Mouse (Mus musculus) left cerebral cortex, postnatal 25 days (tissue): Measurements from ENCODE around the gene Pars2. TPM values are rescaled to one million over a fixed set of nuclear protein-coding genes. Genes with fewer than 3 reads are reported as not detected.
A peak's percentile ranks its signal among the peaks of the same experiment; 100 is the strongest.

Experiments used
- DNase-seq, 2 experiments: peaks; one replicate each; pipeline ENCODE4 v3.0.0; 2022; ENCODE audit warnings: low spot score in 2 of 2, mixed read lengths in 1 of 2
- intact Hi-C: fragments of 180-260 bp; cut with DNase I; formaldehyde crosslinking; loops from one replicate; pipeline ENCODE4 v1.15.1; 2025
- total RNA-seq, 2 experiments: library from RNA; stranded (reverse); gene quantifications; 2 replicates each; pipeline ENCODE4 v1.2.3; 2021

Gene Pars2
- 1 to 10 TPM; 6.3 to 7.1 TPM for total RNA-seq

GRCm38 (mm10) chr4:106650833-106651527 lies at the start of gene Pars2:
TSS of gene Pars2 (plus strand) at chr4:106651069.
- intact Hi-C loops: loop anchor here (2.0 kb wide), 1 partner anchor 28 kb away; the partner anchor contains the start of gene Ttc4
- DNase-seq: peak; percentile 96 to 99

- intact Hi-C loops: no loop called here
Measured at GRCm38 (mm10) chr4:106606639-106607554, 44.0 kb upstream of the Pars2 start.

GRCm38 (mm10) chr4:106607905-106608304 lies 43.0 kb upstream of the Pars2 start:
- intact Hi-C loops: no loop called here
- DNase-seq: no peak

More at GRCm38 (mm10) chr4:106606639-106607554, 44.0 kb upstream of the Pars2 start:
- DNase-seq: no peak

- intact Hi-C loops: loop anchor here (5.0 kb wide), 1 partner anchor 549 kb away; no protein-coding TSS in a partner anchor
- no peak for DNase-seq
Measured at GRCm38 (mm10) chr4:106613105-106613504, 37.8 kb upstream of the Pars2 start.

DNA sequence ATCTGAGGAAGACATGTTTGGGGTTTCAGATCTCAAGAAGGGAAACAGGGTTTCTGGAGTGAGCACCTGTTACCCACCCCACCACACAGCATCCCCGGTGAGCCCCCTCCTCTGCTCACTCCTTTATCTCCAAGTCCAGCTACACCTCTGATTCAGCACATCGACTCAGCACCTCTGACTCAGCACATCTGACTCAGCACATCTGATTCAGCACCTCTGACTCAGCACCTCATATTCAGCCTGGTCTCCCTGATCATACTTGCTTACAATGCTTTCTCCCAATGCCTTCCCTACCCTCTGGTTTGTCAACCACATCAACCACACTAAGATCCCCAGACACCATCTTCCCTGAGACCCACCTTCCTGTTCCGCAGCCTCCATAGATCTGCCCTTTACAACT lies 37.3 kb upstream of the Pars2 start:
- DNase-seq: peak in 1 of 2 experiments; percentile 60
- intact Hi-C loops: loop anchor here (5.0 kb wide), 1 partner anchor 549 kb away; no protein-coding TSS in a partner anchor

DNA sequence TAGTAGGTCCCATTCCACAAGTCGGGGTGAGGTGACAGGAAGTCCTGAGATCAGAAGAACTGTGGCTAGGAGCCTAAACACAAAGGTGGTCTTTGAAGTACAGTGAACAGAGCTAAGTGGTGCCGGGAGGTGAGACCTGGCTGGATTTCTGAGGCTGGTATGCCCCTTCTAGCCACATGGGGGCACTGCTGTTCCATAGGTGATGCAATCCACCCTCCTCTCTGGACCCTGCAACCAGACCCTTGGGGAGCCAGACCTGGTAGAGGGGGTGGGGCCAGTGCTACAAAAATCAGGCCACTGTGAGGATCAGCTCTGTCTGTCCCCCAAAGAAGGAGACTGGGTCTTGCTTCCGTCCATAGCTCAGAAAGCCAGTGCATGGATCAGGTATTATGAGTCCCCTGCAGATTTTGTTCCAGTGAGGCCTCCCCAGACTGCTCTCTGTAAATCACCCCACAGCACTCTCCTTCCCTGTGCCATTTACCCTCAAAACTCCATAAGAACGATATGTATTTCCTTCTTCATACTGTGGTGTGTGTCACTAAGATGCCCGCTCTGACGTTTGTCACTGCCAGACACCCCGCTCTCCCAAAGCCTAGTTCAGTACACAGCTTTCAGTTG lies 36.6 kb upstream of the Pars2 start:
- DNase-seq: peak; percentile 73 to 75
- intact Hi-C loops: loop anchor here (1.0 to 5.0 kb wide), 2 partner anchors 94 to 548 kb away; no protein-coding TSS in a partner anchor

- DNase-seq: no peak
- intact Hi-C loops: loop anchor here (1.0 to 5.0 kb wide), 2 partner anchors 93 to 547 kb away; no protein-coding TSS in a partner anchor
Measured at GRCm38 (mm10) chr4:106614881-106615280, 36.0 kb upstream of the Pars2 start.

DNA sequence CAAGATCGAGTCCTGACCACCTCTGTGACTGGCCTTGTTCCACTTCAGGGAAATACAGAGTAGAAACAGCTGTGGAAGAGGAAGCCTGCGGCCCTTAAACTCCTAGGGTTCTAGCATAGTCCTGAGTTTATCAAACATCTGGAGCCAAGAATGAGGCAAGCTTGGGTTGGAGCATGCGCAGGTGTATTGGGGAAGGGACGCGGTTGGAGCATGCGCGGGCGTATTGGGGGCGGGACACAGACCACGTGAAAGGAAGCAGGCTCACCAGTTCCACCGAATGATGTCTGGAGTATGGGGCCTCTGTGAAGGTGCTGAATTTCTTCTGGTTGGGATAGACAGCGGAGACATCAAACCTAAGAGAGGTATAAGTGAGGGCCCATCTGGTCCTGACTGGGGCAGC lies 35.2 kb upstream of the Pars2 start:
- intact Hi-C loops: no loop called here

DNA sequence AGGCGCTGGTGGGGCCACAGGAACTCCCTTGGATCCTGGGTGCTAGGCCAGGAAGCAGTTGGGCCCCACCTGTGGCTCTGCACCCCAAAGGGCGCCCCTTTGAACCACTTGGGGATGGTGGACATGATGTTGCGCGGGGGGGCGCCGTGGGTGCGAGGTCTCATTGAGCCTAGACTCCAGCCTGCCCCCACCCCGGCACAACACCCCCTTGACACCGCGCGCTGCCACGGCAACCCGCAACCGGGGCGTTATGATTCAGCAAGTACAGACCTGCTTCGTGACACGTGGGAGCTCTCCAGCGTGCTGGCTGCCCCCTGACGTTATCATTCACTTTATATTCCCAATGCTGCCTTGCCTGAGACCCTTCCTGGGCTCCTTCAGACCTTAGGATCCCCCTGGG lies 33.8 kb upstream of the Pars2 start, which contains the start of gene Lexm:
Lexm (minus strand) TSS at position 186 of the 400 bp plus-strand sequence.
- intact Hi-C loops: no loop called here
- peak in 1 of 2 experiments; percentile 51 for DNase-seq

More for the DNA sequence above, 35.2 kb upstream of the Pars2 start:
- DNase-seq: no peak

DNA sequence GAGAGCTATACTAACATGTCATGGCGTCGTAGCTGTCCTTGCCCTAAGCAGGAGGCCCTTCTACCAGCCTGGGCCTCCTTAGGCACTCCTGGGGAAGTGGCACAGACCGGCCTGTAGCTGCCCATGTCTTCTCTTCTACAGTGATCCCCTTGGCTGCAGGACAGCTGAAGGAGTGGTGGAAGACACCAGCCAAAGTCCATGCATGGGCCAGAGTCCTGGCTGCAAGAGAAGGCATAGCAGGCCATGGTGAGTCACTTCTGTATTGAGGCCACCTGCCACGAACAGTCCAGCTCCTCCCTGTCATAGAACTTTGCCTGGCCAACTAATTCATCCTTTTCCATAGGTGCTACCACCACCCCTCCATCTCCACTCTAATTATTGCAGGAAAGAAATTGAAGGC lies 32.0 kb upstream of the Pars2 start:
- DNase-seq: no peak
- intact Hi-C loops: no loop called here

DNA sequence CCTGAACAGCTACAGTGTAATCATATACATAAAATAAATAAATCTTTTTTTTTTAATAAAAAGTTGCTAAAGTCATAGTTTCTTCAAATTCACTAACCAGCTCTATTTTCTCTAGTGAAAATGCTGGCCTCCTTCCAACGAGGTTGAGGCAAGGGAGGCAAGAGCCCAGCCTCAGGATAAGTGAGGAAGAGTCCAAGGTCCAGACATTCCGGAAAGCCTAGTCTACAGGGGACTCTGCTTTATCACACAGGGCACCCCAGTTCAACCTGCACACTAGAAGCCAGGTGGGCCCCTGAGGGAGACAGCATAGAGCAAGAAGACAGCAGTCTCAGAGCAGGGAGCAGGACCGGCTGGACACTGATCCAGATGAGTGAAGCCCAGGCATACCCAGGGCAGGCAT lies 29.4 kb upstream of the Pars2 start:
- intact Hi-C loops: no loop called here

GRCm38 (mm10) chr4:106622030-106622493 lies 28.8 kb upstream of the Pars2 start, which contains the start of gene Ttc22:
TSS of gene Ttc22 (plus strand) at chr4:106622432.
- DNase-seq: no peak
- intact Hi-C loops: no loop called here

More for the DNA sequence above, 29.4 kb upstream of the Pars2 start:
- DNase-seq: no peak

DNA sequence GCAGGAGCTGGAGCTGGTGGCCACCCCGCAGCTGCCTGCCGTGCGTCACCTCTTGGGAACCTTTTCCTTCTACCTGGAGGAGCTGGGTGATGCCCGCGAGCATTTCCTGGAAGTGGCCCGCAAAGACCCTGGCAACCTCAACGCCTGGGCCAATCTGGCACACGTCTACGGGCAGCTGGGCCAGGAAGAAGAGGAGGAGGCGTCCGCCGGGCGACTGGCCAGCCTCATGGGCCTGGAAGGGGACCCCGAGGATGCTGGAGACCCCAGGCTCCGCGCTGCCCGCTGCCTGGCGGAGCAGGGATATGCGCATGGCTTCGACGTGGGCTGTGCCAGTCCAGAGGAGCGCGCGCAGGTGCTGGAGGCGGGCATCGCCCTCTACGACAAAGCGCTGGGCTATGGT lies 28.2 kb upstream of the Pars2 start:
- intact Hi-C loops: no loop called here
- DNase-seq: no peak

DNA sequence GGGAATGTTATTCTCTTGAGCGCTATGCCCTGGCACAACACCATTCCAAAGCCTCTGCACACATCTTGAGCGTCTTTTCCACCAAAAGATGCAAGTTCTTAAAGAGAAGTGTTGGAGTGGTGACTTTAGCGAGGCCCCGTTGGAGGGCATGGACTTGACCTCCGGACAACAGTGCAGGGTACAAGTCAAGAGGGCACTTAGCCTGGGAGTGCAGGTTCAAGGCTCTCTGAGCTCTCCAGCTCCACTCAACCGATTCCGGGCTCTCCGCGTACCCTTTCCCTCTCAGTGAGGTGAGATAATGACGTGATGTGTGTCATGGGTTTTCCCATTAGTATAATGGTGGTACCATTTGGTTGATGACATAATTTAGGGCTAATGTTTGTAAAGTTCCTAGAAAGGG lies 26.6 kb upstream of the Pars2 start:
- intact Hi-C loops: no loop called here
- DNase-seq: no peak

DNA sequence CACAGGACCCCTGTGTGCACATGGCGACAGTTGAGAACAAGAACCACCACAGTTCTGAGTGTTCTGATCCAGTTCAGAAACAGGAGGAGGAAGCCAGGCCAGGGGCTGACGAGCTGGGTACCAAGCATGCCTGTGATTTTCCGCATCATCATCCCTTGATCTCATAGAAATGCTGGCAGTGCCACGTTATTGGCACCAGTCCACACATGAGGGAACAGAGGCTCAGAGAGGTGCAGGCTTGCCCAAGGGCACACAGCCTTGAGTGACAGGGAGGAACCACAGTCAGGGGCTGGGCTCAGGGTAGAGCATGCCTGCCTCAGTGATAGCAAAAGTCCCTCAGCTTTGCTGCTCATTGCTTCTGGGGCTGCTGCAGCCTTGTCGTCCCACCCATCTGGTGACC lies 23.1 kb upstream of the Pars2 start:
- intact Hi-C loops: loop anchor here (5.0 kb wide), 1 partner anchor 209 kb away; no protein-coding TSS in a partner anchor
- no peak for DNase-seq

DNA sequence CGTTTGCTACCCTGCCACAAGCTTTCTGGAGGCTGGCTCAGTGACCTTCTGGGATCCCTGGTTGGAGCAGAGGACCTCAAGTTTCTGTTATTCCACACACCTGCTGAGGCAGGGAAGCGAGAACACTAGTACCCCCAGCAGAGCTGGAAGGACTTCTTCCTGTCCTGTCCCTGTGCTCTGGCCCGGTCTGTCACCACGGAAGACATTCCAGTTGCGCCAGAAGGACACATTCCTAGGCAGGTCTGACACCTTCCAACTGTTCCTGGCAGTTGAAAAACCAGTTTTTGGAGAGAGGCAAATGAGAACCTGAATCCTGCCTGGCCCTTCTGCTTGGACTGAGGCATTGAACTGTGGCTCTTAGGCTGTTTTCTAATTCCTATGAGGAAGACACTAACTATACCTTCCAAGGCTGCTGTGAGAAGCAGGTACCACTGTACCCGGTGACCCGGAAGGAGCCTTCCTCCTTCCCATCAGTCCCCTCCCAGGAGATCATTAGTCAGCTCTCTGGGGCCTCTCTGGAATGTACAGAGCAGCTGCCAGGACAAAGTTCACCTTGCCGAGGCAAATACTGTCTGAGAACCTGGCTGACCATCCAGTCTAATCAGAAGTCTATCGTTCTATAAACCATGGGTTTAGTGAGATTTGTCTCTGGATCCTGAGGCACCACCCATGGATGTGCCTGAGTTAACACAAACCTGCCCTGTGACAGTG lies 22.1 kb upstream of the Pars2 start:
- intact Hi-C loops: loop anchor here (5.0 kb wide), 1 partner anchor 208 kb away; no protein-coding TSS in a partner anchor

DNA sequence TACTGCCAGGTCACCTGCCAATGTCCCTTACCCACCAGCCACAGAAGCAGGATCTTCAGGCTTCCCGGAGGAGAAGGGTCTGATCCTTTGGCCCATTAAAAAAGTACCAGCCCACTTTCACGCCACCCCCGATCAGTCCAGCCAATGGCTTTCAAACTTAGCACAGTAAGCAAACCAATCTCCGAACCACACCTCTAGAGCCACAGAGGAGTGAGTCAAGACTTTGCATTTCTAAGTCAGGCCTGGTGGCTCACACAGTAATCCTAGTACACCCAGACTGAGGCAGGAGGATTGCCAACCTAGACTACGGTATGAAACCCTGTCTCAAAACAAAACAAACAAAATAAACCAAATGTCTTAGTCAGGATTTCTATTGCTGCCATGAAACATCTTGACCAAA lies 21.5 kb upstream of the Pars2 start:
- DNase-seq: no peak
- intact Hi-C loops: loop anchor here (5.0 kb wide), 1 partner anchor 208 kb away; no protein-coding TSS in a partner anchor

More for the DNA sequence above, 22.1 kb upstream of the Pars2 start:
- DNase-seq: no peak

- intact Hi-C loops: loop anchor here (1.0 kb wide), 2 partner anchors 74 to 78 kb away; no protein-coding TSS in a partner anchor
- peak; percentile 90 to 96 for DNase-seq
Measured at GRCm38 (mm10) chr4:106630333-106631220, 20.3 kb upstream of the Pars2 start.
